Mouse (Mus musculus): ENCODE measurements around the gene H2afj.
A peak's percentile ranks its signal among the peaks of the same experiment; 100 is the strongest.

H2afj gene

GRCm38 (mm10) chr6:136805409-136805775 lies 2.7 kb upstream of the H2afj start:
- DNase-seq (ENCODE audit: low spot score in 2 of 2): no peak

- no peak for DNase-seq (ENCODE audit: low spot score in 2 of 2)
Measured at GRCm38 (mm10) chr6:136806819-136807218, 1.2 kb upstream of the H2afj start.

- no peak for DNase-seq (ENCODE audit: low spot score in 2 of 2)
Measured at GRCm38 (mm10) chr6:136807395-136808013, 540 bp upstream of the H2afj start.

- peak; percentile 26 to 43 for DNase-seq (ENCODE audit: low spot score in 2 of 2)
Measured at GRCm38 (mm10) chr6:136808631-136809046, 595 bp downstream of the H2afj start.

DNA sequence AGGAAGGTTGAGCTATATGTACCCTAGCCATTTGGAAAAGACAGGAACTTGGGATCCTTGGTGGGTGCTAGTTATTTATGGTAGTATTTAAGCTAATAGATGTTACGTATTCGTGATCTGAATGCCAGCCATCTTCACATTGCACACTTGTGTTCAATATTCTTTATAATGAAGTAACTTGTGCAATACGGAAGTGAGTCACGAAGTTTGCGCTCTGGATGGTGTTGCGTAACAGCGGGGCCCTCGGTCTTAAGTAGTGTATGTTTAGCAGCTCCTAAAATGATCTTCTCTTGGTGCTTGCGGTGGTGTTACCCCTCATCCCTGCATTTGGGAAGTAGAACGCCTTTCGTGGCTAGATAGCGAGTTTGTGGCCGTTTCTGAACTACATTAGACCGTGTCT lies 1.0 kb downstream of the H2afj start:
- peak in 1 of 2 experiments; percentile 38 for DNase-seq (ENCODE audit: low spot score in 2 of 2)

DNA sequence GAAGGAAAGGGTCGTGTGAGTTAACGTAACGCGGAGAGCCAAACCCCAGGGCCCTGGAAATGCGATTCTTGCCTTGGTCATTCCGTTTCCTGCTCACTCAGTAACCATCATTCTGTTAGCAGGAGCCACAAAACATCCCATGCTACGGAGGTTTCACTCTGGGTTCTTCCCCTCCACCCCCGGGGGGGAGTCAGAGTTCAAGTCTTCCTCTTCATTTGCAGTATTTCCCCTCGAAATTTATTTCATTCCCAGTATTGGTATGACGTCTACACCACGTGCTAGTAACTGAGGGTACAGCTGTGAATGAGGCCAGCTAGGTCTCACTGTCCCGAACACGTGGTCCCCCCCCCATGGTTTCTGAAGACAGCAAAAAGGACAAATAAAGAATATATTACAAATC lies 1.6 kb downstream of the H2afj start:
- DNase-seq (ENCODE audit: low spot score in 2 of 2): no peak

DNA sequence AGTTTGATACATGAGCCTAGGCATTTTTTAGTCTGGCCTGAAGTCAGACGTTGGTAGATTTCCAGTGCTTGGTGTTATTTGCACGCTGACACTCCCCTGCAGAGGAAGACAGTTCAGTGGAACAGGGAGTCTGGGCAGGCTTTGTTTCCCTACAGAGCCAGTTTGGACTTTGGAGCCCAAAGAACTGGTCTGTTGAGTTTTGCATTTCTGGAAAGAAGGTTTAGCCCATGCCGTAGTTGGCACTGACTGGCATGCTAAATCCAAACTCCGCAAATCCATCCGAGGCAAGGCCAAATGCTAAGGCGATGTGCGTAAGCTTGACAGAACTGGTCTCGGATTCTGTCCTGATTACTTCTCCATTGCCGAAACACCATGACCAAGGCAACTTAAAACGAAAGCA lies 3.2 kb downstream of the H2afj start:
- no peak for DNase-seq (ENCODE audit: low spot score in 2 of 2)

DNA sequence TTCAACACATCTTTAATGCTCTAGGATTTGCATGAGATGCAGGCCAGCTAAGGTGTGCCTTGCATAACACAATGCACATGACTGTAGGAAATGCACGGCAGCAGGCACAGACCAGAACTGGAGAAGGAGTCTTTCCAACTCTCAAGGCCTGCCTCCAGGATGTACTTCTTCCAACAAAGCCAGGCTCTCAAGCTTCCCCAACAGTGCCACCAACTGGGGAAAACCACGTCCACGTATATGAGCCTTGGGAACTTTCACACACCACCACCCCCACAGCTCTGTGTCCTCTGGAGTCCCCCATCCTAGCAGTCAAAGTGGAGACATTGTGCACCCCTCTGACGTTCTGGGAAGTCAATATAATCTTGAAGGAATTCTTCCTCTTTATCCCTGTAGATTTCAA lies 5.1 kb downstream of the H2afj start:
- DNase-seq (ENCODE audit: low spot score in 2 of 2): no peak

- no peak for DNase-seq (ENCODE audit: low spot score in 2 of 2)
Measured at GRCm38 (mm10) chr6:136815381-136815780, 7.3 kb downstream of the H2afj start.

- DNase-seq (ENCODE audit: low spot score in 2 of 2): no peak
Measured at GRCm38 (mm10) chr6:136816826-136817225, 8.8 kb downstream of the H2afj start.

DNA sequence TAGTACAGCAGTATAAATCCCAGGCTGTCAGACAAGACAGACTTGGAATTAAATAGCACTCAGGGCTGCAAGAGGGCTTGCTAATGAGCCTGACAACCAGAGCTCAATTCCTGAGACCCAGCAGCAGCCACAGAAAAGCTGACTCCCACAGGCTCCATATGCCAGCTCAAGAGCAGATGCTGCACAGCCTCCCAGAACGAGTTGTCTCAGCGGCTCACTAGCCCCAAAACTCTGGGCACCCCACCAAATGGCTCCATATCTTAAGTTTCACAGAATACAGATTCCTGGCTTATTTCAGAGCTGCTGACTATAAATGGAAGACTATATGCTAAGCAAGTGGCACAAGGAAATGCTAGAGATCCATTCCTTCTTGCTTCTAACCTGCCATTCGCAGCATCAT lies 9.5 kb downstream of the H2afj start:
- no peak for DNase-seq (ENCODE audit: low spot score in 2 of 2)

DNA sequence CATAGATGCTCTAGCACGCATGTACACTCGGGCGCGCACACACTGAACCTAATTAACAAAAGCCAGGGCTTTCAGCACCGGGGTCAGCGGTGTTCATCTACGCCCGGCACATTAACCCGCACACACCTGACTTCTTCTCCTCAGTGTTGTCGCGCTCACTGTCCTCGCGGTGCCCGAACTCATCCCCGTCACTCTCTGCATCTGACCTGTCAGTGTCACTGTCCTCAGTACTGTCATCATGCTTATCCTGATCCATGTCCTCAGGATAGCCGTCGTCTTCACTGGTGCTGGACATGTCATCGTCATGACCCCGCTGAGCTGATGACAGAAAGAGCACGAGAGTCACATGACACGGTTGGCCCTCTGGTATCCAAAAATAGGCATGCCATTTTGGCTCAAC lies 12.3 kb downstream of the H2afj start:
- DNase-seq (ENCODE audit: low spot score in 2 of 2): no peak

- no peak for DNase-seq (ENCODE audit: low spot score in 2 of 2)
Measured at GRCm38 (mm10) chr6:136821086-136821485, 13.0 kb downstream of the H2afj start.

DNA sequence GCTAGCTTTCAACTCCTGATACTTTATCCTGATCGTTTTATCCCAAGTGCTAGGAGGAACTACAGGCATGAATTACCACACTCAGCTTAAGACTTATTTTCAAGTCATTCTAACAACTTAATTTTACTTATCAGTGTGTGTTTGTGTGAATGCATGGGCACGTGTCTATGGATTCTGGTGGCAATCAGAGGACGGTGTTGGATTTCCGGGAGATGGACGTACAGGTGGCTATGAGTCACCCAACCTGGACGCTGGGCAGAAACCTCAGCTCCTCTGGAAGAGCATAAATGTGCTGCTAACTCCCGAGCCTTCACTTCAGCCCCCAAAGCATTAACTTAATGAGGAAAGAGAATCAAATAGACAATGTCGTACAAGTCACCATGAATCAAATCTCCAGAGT lies 16.9 kb downstream of the H2afj start:
- DNase-seq (ENCODE audit: low spot score in 2 of 2): no peak

- no peak for DNase-seq (ENCODE audit: low spot score in 2 of 2)
Measured at GRCm38 (mm10) chr6:136827116-136827515, 19.1 kb downstream of the H2afj start.

DNA sequence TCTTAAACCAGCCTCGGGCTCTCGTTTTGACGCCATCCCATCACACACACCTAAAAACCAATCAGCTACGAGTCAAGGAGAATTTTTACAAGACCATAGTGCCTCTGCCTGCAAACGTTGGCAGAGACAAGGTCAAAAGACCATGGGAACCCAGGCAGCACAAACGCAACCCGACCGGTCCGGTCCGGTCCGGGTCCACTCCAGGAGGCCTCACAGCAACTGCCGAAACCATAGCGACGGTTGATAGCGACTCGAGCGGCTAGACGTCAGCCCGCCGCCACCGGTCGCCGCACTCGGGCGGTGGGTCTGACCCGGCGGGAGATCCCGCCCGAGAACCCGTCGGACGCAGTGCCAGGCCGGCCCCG lies 19.5 kb downstream of the H2afj start, which contains the start of gene BC049715:
Gene BC049715 (plus strand): TSS at position 111 of the 365 bp plus-strand sequence.
- no peak for DNase-seq (ENCODE audit: low spot score in 2 of 2)

DNA sequence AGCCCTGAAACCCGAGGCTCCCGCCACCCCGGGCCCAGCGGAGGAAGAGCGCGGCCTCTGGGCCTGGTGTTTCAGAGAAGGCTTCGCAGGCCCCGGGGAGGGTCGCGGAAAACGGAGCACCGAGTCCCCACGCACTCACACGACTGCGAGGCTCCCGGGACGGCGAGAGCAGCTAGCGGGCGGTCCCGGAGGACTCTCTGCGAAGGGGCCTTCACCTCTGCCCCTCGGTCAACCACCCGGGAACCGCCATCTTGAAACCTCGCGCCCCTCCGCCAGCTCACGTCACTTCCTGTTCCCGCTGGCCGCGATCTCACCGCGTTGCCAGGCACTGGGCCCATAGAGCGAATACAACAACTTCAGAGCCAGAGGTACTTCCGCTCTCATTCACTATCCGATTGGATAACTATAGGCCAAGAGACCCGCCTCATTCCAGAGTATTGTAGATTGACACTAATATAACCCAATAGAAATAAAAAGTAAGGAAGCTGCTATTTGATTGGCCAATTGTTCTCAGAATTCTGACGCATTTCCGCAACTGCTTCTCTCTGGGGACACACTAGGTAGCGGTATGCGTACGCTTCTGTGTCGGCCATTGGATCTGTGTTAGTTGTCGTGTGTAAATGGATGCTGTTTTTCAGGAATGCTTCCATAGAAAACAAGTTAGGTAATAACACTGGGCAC lies 20.0 kb downstream of the H2afj start, which contains the start of gene Wbp11:
Gene Wbp11 (minus strand): TSS at position 353 of the 681 bp plus-strand sequence.
- peak; percentile 85 to 92 for DNase-seq (ENCODE audit: low spot score in 2 of 2)

GRCm38 (mm10) chr6:136828681-136829080 lies 20.6 kb downstream of the H2afj start:
- no peak for DNase-seq (ENCODE audit: low spot score in 2 of 2)

GRCm38 (mm10) chr6:136831712-136832111 lies 23.7 kb downstream of the H2afj start:
- no peak for DNase-seq (ENCODE audit: low spot score in 2 of 2)

- no peak for DNase-seq (ENCODE audit: low spot score in 2 of 2)
Measured at GRCm38 (mm10) chr6:136835352-136835751, 27.3 kb downstream of the H2afj start, which contains the start of gene Smco3. TSS of gene Smco3 (minus strand) at chr6:136835452.

GRCm38 (mm10) chr6:136837323-136837722 lies 29.3 kb downstream of the H2afj start:
- DNase-seq (ENCODE audit: low spot score in 2 of 2): no peak

DNA sequence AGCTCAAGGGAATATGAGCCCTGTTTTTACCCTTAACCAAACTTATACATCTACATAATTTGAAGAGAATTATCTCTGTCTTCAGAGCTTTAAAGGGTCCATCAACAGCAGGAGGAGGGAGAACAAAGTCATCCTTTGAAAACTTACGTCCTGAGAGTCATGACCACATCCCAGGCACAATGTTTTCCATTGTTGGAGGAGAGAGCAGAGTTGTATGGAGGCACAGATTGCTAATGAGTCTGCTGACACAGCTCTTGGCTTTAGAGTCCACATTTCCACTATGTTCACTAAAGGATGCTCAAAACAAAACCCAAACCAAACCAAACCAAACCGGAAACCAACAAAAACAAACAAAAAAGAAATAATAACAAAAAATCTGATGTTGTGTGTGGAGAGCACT lies 36.9 kb downstream of the H2afj start:
- DNase-seq (ENCODE audit: low spot score in 2 of 2): no peak

GRCm38 (mm10) chr6:136845706-136846480 lies 37.8 kb downstream of the H2afj start:
- no peak for DNase-seq (ENCODE audit: low spot score in 2 of 2)
